Mouse (Mus musculus) kidney, adult 9 months (tissue): ENCODE data around the gene Klrc3.
"Not testable (repeated sequence)": the region's sequence is repeated elsewhere in the genome, so short reads cannot be mapped to it uniquely, and the experiment has no call there.

ENCODE experiments used
- DNase-seq: peaks from one replicate; pipeline ENCODE4 v3.0.0; 2022

The Klrc3 gene

DNA sequence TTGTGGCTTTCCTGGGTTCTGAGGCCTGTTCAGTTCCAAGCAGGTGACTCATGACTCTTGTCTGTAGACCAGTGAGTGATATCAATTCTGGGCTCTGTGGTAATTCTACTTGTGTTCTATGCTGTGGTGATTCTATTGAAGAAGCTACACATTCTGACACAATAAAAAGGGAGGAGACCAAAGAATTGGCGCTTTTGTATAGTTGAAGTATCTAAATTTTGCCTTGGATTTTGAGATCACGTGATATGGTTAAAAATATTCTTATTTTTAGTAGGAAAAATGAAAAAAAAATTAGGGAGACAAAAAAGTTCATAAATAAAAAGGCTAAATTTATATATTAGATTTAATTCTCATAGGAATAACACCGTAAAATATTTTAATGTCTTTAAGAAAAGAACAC is at the start of gene Klrc3:
Klrc3 (minus strand) TSS at position 101 of the 400 bp plus-strand sequence.
- not testable (repeated sequence) for DNase-seq

DNA sequence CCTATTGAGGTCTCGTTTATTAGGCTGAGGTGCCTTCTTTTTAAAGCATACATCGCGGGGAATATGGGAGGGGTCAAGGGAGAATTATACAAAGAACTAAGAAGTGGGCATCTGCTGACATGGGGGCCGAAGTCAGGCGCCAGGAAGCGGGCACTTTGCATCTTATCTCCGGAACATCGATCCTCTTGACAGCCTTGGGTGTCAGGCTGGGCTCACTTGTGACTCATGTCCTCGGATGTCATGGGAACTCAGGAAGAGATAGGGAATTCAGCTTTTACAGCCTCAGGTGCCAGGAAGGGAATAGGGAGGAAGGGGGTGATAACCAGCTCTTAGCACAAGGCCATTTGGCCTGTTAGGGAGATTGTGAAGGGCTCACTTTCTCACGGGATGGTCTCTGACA is 48.3 kb upstream of the Klrc3 start:
- not testable (repeated sequence) for DNase-seq

DNA sequence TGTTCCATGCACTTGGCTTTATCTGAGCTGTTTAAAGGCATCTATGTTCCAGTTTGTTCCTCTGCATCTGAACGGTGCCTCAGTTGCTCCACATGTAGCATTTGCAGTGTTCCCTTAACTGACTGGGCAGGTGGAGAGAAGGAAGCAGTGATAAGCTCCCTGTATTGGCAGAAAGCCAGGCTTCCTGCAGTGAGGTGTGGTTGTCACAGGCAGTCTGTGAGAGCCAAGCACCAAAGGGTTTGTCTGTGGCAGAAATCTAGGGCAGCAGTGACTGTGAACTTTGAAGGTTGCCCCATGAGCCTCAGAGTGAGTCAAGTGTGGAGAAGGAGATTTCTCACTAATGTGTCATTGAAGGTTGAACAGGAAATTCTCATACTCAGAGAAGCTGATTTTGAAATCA is 37.2 kb upstream of the Klrc3 start:
- DNase-seq: peak; percentile 1

DNA sequence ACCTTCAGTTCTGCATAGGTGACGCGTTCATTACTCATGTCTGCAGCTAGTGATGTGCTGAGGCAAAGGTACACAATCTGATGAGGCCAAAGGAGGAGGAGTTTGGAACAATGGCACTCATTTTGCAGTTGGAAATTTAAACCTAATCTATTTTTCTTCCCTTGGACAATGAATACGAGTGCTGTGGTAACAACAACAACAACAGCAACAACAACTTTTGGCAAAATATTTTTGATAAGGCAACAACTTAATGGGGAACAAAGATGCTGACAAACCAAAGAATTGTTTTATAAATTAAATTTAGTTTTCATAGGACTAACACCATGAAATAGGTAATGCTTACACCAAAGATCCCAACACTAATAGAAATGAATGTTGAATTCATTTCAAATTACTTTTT is 35.7 kb upstream of the Klrc3 start, which contains the start of gene Klrc1:
Klrc1 (minus strand) TSS at position 101 of the 400 bp plus-strand sequence.
- no peak for DNase-seq

DNA sequence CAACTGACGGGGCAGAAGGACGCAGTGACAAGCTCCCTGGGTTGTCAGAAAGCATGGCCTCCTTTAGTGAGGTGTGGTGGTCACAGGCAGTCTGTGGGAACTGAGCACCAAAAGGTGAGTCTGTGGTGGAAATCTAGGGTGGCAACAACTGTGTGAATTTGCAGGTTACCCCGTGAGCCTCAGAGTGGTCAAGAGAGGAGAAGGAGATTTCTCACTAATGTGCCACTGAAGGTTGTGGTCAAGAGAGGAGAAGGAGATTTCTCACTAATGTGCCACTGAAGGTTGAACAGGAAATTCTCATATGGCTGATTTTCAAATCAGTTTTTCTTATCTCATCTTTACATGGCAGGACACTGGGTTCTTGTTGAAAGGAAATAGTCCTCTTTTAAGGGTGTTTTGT is 18.2 kb upstream of the Klrc3 start:
- not testable (repeated sequence) for DNase-seq

DNA sequence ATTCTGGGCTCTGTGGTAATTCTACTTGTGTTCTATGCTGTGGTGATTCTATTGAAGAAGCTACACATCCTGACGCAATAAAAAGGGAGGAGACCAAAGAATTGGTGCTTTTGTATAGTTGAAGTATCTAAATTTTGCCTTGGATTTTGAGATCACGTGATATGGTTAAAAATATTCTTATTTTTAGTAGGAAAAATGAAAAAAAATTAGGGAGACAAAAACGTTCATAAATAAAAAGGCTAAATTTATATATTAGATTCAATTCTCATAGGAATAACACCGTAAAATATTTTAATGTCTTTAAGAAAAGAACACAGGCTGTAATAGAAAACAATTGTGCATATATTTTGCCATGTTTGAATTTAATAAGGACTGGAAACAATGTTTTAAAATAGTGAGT is 17.5 kb upstream of the Klrc3 start, which contains the start of gene Klrc2:
Klrc2 (minus strand) TSS at position 101 of the 400 bp plus-strand sequence.
- not testable (repeated sequence) for DNase-seq

DNA sequence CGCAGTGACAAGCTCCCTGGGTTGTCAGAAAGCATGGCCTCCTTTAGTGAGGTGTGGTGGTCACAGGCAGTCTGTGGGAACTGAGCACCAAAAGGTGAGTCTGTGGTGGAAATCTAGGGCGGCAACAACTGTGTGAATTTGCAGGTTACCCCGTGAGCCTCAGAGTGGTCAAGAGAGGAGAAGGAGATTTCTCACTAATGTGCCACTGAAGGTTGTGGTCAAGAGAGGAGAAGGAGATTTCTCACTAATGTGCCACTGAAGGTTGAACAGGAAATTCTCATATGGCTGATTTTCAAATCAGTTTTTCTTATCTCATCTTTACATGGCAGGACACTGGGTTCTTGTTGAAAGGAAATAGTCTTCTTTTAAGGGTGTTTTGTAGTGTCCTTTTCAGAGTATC is 917 bp upstream of the Klrc3 start:
- not testable (repeated sequence) for DNase-seq

DNA sequence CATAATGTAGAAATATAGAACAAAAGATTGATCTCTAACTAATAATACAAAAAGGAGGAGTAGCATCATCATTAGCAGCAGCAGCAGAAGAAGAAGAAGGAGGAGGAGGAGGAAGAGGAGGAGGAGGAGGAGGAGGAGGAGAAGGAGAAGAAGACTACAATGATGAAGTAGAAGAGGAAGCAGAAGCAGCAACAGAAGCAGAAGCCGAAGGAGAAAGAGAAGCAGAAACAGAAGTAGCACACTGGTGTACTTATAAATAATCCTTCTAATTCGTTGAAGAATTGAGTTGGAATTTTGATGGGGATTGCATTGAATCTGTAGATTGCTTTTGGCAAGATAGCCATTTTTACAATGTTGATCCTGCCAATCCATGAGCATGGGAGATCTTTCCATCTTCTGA is 12.1 kb downstream of the Klrc3 start:
- not testable (repeated sequence) for DNase-seq

DNA sequence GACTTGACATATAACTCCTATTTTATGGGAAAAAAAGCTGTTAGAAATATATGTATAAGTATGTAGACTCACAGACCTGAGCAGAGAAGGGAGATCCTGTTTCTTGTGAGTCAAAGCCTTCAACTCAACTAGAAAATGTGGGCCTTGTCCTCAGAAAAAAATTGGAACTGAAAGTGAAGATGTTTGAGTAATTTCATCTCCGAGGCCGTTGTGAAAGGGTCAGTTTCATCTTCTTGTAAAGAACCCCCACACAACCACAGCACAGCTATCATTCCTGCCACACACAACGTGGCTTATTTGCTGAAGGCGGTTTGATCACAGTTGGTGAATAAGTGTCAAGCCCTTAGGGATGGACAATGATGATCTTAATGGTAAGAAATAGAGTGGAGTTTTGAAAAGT is 19.4 kb downstream of the Klrc3 start, which contains the start of gene Klrk1:
Klrk1 (minus strand) TSS at position 130 of the 400 bp plus-strand sequence.
- DNase-seq: no peak

DNA sequence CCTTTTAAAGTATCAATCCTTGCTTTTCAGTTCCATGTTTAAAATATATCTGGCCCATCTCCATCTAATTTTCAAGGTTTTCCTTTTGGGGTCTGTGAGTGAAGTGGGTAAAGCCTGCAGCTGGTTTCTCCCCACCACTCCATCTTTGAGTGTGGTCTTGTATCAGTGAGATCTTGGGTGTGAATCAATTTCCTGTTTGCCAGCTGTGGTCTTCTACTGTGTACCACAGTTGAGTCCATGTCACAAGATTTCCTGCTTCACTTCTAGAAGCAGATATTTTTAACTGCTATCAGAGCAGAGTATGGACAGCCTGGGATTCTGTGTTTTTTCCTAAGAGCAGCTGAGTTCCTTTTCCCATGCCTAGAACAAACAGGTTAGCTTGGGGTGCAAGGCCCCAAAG is 34.8 kb downstream of the Klrc3 start:
- no peak for DNase-seq

DNA sequence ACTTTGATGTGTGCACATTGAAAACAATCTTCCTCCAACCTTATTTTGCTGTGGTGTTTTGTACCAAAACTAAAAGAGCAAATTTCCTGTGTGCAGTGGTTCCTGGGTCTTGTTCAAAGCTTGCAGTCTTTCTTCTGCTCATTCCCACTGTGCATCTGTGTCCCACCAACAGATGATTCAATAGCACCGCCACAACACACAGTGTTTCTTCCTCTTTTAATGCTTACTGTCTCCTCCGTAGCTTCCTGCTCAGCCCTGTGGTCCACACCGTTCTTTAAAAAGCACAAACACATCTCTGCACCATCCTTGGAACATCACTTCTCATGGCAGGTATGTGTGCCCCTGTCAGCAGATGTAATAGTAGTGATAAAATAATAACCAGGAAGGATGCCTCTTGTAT is 51.6 kb downstream of the Klrc3 start, which contains the start of gene Klrd1:
Klrd1 (plus strand) TSS at position 275 of the 400 bp plus-strand sequence.
- no peak for DNase-seq
